Comparison of ENCODE assay signal across 16 mouse cellular contexts in genomic region chr6:22049093-22049492, GRCm38 (mm10).
DNase-seq lines count a peak whose midpoint lies in the region; ATAC-seq and TF ChIP-seq lines count a peak whose summit lies in the region.
"Had no signal": no experiment of that assay in that cellular context is flagged by ENCODE, and none has a peak within 500 bp of the region (broad histone marks: within the 10 kb centered on the region; RNA-seq: fewer than 3 reads in every experiment).

No protein-coding gene starts in this region.

- H3K36me3 ChIP-seq in intestine, embryonic 14.5 days (ENCODE audit: control insufficient read depth, insufficient read depth, low read length) = no peaks in the 10 kb centered on the region
- no peaks in the 10 kb centered on the region for H3K36me3 ChIP-seq in intestine, postnatal 0 days (ENCODE audit: control insufficient read depth, insufficient read depth)
- no peaks in the 10 kb centered on the region for H3K36me3 ChIP-seq in midbrain, embryonic 14.5 days (ENCODE audit: control insufficient read depth, insufficient read depth, low read length)
- H3K36me3 ChIP-seq in midbrain, embryonic 13.5 days = no peaks in the 10 kb centered on the region
- H3K36me3 ChIP-seq in stomach, postnatal 0 days (ENCODE audit: control insufficient read depth, insufficient read depth, low read length) = no peaks in the 10 kb centered on the region
- H3K36me3 ChIP-seq: forebrain, embryonic 12.5 days; liver, embryonic 15.5 days had no signal

- H3K4me2 ChIP-seq in intestine, embryonic 14.5 days (ENCODE audit: low read length) = no peak overlapping the region
- no peak overlapping the region for H3K4me2 ChIP-seq in intestine, postnatal 0 days (replicated peaks; ENCODE audit: low read depth)
- H3K4me2 ChIP-seq in midbrain, embryonic 14.5 days (ENCODE audit: low read length) = no peak overlapping the region
- H3K4me2 ChIP-seq in midbrain, embryonic 13.5 days (replicated peaks) = no peak overlapping the region
- 0 out of 2 replicates have a peak overlapping the region, but pooled peaks have one; percentile 8 for H3K4me2 ChIP-seq in stomach, postnatal 0 days (replicated peaks; ENCODE audit: low read depth)
- H3K4me2 ChIP-seq: forebrain, embryonic 12.5 days; liver, embryonic 15.5 days had no signal

- no peak for TF ChIP-seq CTCF in intestine, postnatal 0 days (IDR thresholded peaks at IDR 0.05; ENCODE audit: low read depth)
- no peak for TF ChIP-seq CTCF in stomach, postnatal 0 days (IDR thresholded peaks at IDR 0.05; ENCODE audit: low read depth)

- DNase-seq in intestine, embryonic 14.5 days (ENCODE audit: low spot score) = peak; percentile 47
- peak; percentile 13 for DNase-seq in midbrain, embryonic 14.5 days
- DNase-seq in heart, postnatal 10 days = peak; percentile 34 to 49
- DNase-seq in stomach, postnatal 0 days (ENCODE audit: low spot score) = no peak
- no peak for DNase-seq in thymus, postnatal 25 days
- DNase-seq: adrenal gland, adult 2 months; cerebellum, adult 11 months; gastrocnemius, postnatal 25 days; kidney, adult 18-20 months; spleen, adult 18-20 months had no signal

- H3K9ac ChIP-seq in intestine, embryonic 14.5 days (ENCODE audit: low read length) = no peak overlapping the region
- H3K9ac ChIP-seq in intestine, postnatal 0 days (ENCODE audit: low read depth, low read length) = no peak overlapping the region
- H3K9ac ChIP-seq in midbrain, embryonic 14.5 days (replicated peaks; ENCODE audit: low read length) = no peak overlapping the region
- no peak overlapping the region for H3K9ac ChIP-seq in midbrain, embryonic 13.5 days (replicated peaks)
- H3K9ac ChIP-seq in stomach, postnatal 0 days (ENCODE audit: low read length) = no peak overlapping the region
- H3K9ac ChIP-seq: forebrain, embryonic 12.5 days; liver, embryonic 15.5 days had no signal

- no peak overlapping the region for H3K4me3 ChIP-seq in intestine, embryonic 14.5 days (ENCODE audit: low read depth, low read length)
- H3K4me3 ChIP-seq in intestine, postnatal 0 days (ENCODE audit: low read depth, low read length) = no peak overlapping the region
- no peak overlapping the region for H3K4me3 ChIP-seq in midbrain, embryonic 14.5 days (replicated peaks; ENCODE audit: low read depth, low read length)
- no peak overlapping the region for H3K4me3 ChIP-seq in midbrain, embryonic 13.5 days (replicated peaks)
- no peak overlapping the region for H3K4me3 ChIP-seq in stomach, postnatal 0 days (ENCODE audit: low read depth, low read length)
- H3K4me3 ChIP-seq: forebrain, embryonic 12.5 days; liver, embryonic 15.5 days; myocyte had no signal

- 69% methylated on average over 5 of the region's 5 CpGs for WGBS in intestine, embryonic 14.5 days
- 51% methylated on average over 5 of the region's 5 CpGs for WGBS in intestine, postnatal 0 days
- WGBS in midbrain, embryonic 14.5 days = 34% methylated on average over 5 of the region's 5 CpGs
- 39% methylated on average over 5 of the region's 5 CpGs for WGBS in midbrain, embryonic 13.5 days
- WGBS in stomach, postnatal 0 days = 33% methylated on average over 5 of the region's 5 CpGs

- no peak for ATAC-seq in intestine, embryonic 14.5 days (replicated peaks; ENCODE audit: low FRiP score, low TSS enrichment, low read depth)
- ATAC-seq in intestine, postnatal 0 days = no peak
- no peak for ATAC-seq in midbrain, embryonic 14.5 days (ENCODE audit: low FRiP score, low TSS enrichment)
- no peak for ATAC-seq in midbrain, embryonic 13.5 days
- peak; percentile 47; the same call in 1 of the 2 replicates for ATAC-seq in stomach, postnatal 0 days (ENCODE audit: low FRiP score, low TSS enrichment)
- no peak for ATAC-seq in monocyte, adult 5-6 weeks (replicated peaks; ENCODE audit: insufficient number of reproducible peaks, low FRiP score, low TSS enrichment, poor library complexity, severe bottlenecking)

- TF ChIP-seq EP300 in stomach, postnatal 0 days (optimal IDR thresholded peaks at IDR 0.05) = no peak

- H3K4me1 ChIP-seq in intestine, embryonic 14.5 days (replicated peaks; ENCODE audit: control insufficient read depth, insufficient read depth, low read length) = no peaks in the 10 kb centered on the region; the same call in 1 of the 2 replicates
- no peaks in the 10 kb centered on the region for H3K4me1 ChIP-seq in intestine, postnatal 0 days (replicated peaks; ENCODE audit: control insufficient read depth, insufficient read depth, low read length)
- H3K4me1 ChIP-seq in midbrain, embryonic 14.5 days (ENCODE audit: control insufficient read depth, insufficient read depth, low read length) = no peaks in the 10 kb centered on the region
- H3K4me1 ChIP-seq in midbrain, embryonic 13.5 days (replicated peaks) = 0 out of 2 replicates have a peak, but pooled peaks cover 3% of the 10 kb centered on the region
- no peaks in the 10 kb centered on the region for H3K4me1 ChIP-seq in stomach, postnatal 0 days (replicated peaks; ENCODE audit: control insufficient read depth, insufficient read depth)
- H3K4me1 ChIP-seq: forebrain, embryonic 12.5 days; liver, embryonic 15.5 days had no signal

- H3K27me3 ChIP-seq in intestine, embryonic 14.5 days (replicated peaks; ENCODE audit: control insufficient read depth, insufficient read depth, low read length) = no peaks in the 10 kb centered on the region
- H3K27me3 ChIP-seq in intestine, postnatal 0 days (replicated peaks; ENCODE audit: control insufficient read depth, insufficient read depth, low read length) = no peaks in the 10 kb centered on the region
- H3K27me3 ChIP-seq in midbrain, embryonic 14.5 days (ENCODE audit: control insufficient read depth, insufficient read depth, low read length) = no peaks in the 10 kb centered on the region
- H3K27me3 ChIP-seq in midbrain, embryonic 13.5 days = no peaks in the 10 kb centered on the region
- H3K27me3 ChIP-seq in stomach, postnatal 0 days (ENCODE audit: control insufficient read depth, insufficient read depth, low read length) = no peaks in the 10 kb centered on the region
- H3K27me3 ChIP-seq: forebrain, embryonic 12.5 days; liver, embryonic 15.5 days had no signal

- no peak overlapping the region for H3K27ac ChIP-seq in intestine, embryonic 14.5 days (ENCODE audit: low read depth)
- H3K27ac ChIP-seq in intestine, postnatal 0 days (ENCODE audit: low read depth, low read length) = no peak overlapping the region
- H3K27ac ChIP-seq in midbrain, embryonic 14.5 days (replicated peaks; ENCODE audit: low read depth, low read length) = no peak overlapping the region
- H3K27ac ChIP-seq in midbrain, embryonic 13.5 days = no peak overlapping the region
- peak overlapping the region; percentile 81 for H3K27ac ChIP-seq in stomach, postnatal 0 days (replicated peaks)
- H3K27ac ChIP-seq: forebrain, embryonic 12.5 days; liver, embryonic 15.5 days had no signal

- intact Hi-C loops in heart, postnatal 10 days (cut with DNase I) = loop anchor here (2.0 kb wide), 1 partner anchor 48 kb away; no protein-coding TSS in a partner anchor

- no peaks in the 10 kb centered on the region for H3K9me3 ChIP-seq in intestine, embryonic 14.5 days (ENCODE audit: control insufficient read depth, low read length)
- H3K9me3 ChIP-seq in intestine, postnatal 0 days (ENCODE audit: control insufficient read depth) = no peaks in the 10 kb centered on the region
- no peaks in the 10 kb centered on the region for H3K9me3 ChIP-seq in midbrain, embryonic 14.5 days (ENCODE audit: control insufficient read depth, low read length)
- no peaks in the 10 kb centered on the region for H3K9me3 ChIP-seq in midbrain, embryonic 13.5 days
- H3K9me3 ChIP-seq in stomach, postnatal 0 days (ENCODE audit: control insufficient read depth, low read length) = no peaks in the 10 kb centered on the region
- H3K9me3 ChIP-seq: forebrain, embryonic 12.5 days; liver, embryonic 15.5 days had no signal

Comparison
In these comparisons a context has a peak if more than half of its experiments do, and no peak if none do; other contexts are left out.
1. DNase-seq: peak in intestine, embryonic 14.5 days (single experiment), midbrain, embryonic 14.5 days (single experiment) and heart, postnatal 10 days (2 of 2); none in stomach, postnatal 0 days (single experiment) and thymus, postnatal 25 days (single experiment).